Mouse (Mus musculus) spleen, adult 12 weeks (tissue): Measurements from ENCODE around the gene Nedd9.

Experiments
- DNase-seq: peaks from one replicate; pipeline ENCODE4 v3.0.0; 2022; ENCODE audit warnings: low spot score

The Nedd9 gene

GRCm38 (mm10) chr13:41486606-41487408, at the start of gene Nedd9:
TSS of gene Nedd9 (minus strand) at chr13:41487362.
- peak; percentile 54 for DNase-seq

- no peak for DNase-seq
These were observed 45.5 kb upstream of the Nedd9 start for GRCm38 (mm10) chr13:41532625-41533024.

GRCm38 (mm10) chr13:41530326-41530725, 43.2 kb upstream of the Nedd9 start:
- DNase-seq: no peak

GRCm38 (mm10) chr13:41524208-41524607, 37.0 kb upstream of the Nedd9 start:
- DNase-seq: no peak

GRCm38 (mm10) chr13:41521296-41521695, 34.1 kb upstream of the Nedd9 start:
- no peak for DNase-seq

- no peak for DNase-seq
These were observed 33.5 kb upstream of the Nedd9 start for GRCm38 (mm10) chr13:41520549-41521161.

- DNase-seq: no peak
These were observed 32.6 kb upstream of the Nedd9 start for GRCm38 (mm10) chr13:41519792-41520191.

- no peak for DNase-seq
These were observed 30.0 kb upstream of the Nedd9 start for GRCm38 (mm10) chr13:41517193-41517592.

GRCm38 (mm10) chr13:41515749-41516148, 28.6 kb upstream of the Nedd9 start:
- DNase-seq: no peak

GRCm38 (mm10) chr13:41514918-41515317, 27.8 kb upstream of the Nedd9 start:
- DNase-seq: no peak

GRCm38 (mm10) chr13:41513456-41513855, 26.3 kb upstream of the Nedd9 start:
- DNase-seq: no peak

GRCm38 (mm10) chr13:41512243-41512642, 25.1 kb upstream of the Nedd9 start:
- DNase-seq: no peak

GRCm38 (mm10) chr13:41510631-41511419, 23.7 kb upstream of the Nedd9 start:
- DNase-seq: no peak

GRCm38 (mm10) chr13:41505594-41505993, 18.4 kb upstream of the Nedd9 start:
- no peak for DNase-seq

- no peak for DNase-seq
These were observed 17.8 kb upstream of the Nedd9 start for GRCm38 (mm10) chr13:41504997-41505396.

GRCm38 (mm10) chr13:41504448-41504847, 17.3 kb upstream of the Nedd9 start:
- no peak for DNase-seq

GRCm38 (mm10) chr13:41502917-41503301, 15.7 kb upstream of the Nedd9 start:
- DNase-seq: no peak

- no peak for DNase-seq
These were observed 15.2 kb upstream of the Nedd9 start for GRCm38 (mm10) chr13:41502136-41502916.

GRCm38 (mm10) chr13:41500793-41501192, 13.6 kb upstream of the Nedd9 start:
- DNase-seq: no peak

- no peak for DNase-seq
These were observed 11.5 kb upstream of the Nedd9 start for GRCm38 (mm10) chr13:41498611-41499121.

GRCm38 (mm10) chr13:41494681-41495080, 7.5 kb upstream of the Nedd9 start:
- DNase-seq: no peak
